Mouse (Mus musculus) megakaryocyte-erythroid progenitor cell, adult 5-6 weeks (primary cell): ENCODE data around the gene Uspl1. TPM values are rescaled to one million over a fixed set of nuclear protein-coding genes. Genes with fewer than 3 reads are reported as not detected.
A peak's percentile ranks its signal among the peaks of the same experiment; 100 is the strongest.

ENCODE experiments used
- ATAC-seq: replicated peaks from 2 replicates; pipeline ENCODE4 v1.8.0; 2016; ENCODE audit warnings: mild to moderate bottlenecking, inconsistent platforms; ENCODE audit not compliant: severe bottlenecking, poor library complexity, low FRiP score, low TSS enrichment
- total RNA-seq, 2 experiments: library from RNA; stranded (forward) in 1 of 2; stranded (reverse) in 1 of 2; fragments of 200-1000, 215-1000 nt in 1 of 2; fragments of >200 nt in 1 of 2; fragmentation: Nextera tagmentation in 1 of 2; gene quantifications; 2 replicates each; pipeline ENCODE4 v1.2.3; 2014 to 2017

Uspl1 gene
- total RNA-seq, 2 experiments from 2014 or later, result 62.8 to 66.9 TPM

- no peak for ATAC-seq
Measured at GRCm38 (mm10) chr5:149164881-149165280, 19.3 kb upstream of the Uspl1 start.

GRCm38 (mm10) chr5:149166011-149166410 is 18.1 kb upstream of the Uspl1 start:
- ATAC-seq, result no peak

GRCm38 (mm10) chr5:149168051-149168450 is 16.1 kb upstream of the Uspl1 start:
- no peak for ATAC-seq

GRCm38 (mm10) chr5:149168816-149169215 is 15.3 kb upstream of the Uspl1 start:
- ATAC-seq, result no peak

GRCm38 (mm10) chr5:149170841-149171588 is 13.1 kb upstream of the Uspl1 start:
- ATAC-seq, result no peak

- peak; percentile 37; the same call in 1 of the 2 replicates for ATAC-seq
Measured at GRCm38 (mm10) chr5:149172246-149172645, 11.9 kb upstream of the Uspl1 start.

- ATAC-seq, result no peak
Measured at GRCm38 (mm10) chr5:149174527-149174926, 9.6 kb upstream of the Uspl1 start.

- ATAC-seq, result no peak
Measured at GRCm38 (mm10) chr5:149175736-149176135, 8.4 kb upstream of the Uspl1 start.

- ATAC-seq, result no peak
Measured at GRCm38 (mm10) chr5:149178095-149178494, 6.1 kb upstream of the Uspl1 start.

- no peak for ATAC-seq
Measured at GRCm38 (mm10) chr5:149179826-149180225, 4.3 kb upstream of the Uspl1 start.

GRCm38 (mm10) chr5:149182186-149182870 is 1.8 kb upstream of the Uspl1 start:
- ATAC-seq, result no peak

- ATAC-seq, result no peak
Measured at GRCm38 (mm10) chr5:149183122-149183521, 1.0 kb upstream of the Uspl1 start.

- ATAC-seq, result peak; percentile 66
Measured at GRCm38 (mm10) chr5:149183721-149184103, 438 bp upstream of the Uspl1 start.

- ATAC-seq, result peak; percentile 33
Measured at GRCm38 (mm10) chr5:149184844-149185186, 665 bp downstream of the Uspl1 start.

- ATAC-seq, result no peak
Measured at GRCm38 (mm10) chr5:149185806-149186205, 1.7 kb downstream of the Uspl1 start.

GRCm38 (mm10) chr5:149190160-149190559 is 6.0 kb downstream of the Uspl1 start:
- ATAC-seq, result peak; percentile 62

GRCm38 (mm10) chr5:149196611-149197010 is 12.5 kb downstream of the Uspl1 start:
- ATAC-seq, result no peak

- ATAC-seq, result no peak
Measured at GRCm38 (mm10) chr5:149198782-149199181, 14.6 kb downstream of the Uspl1 start.

- peak; percentile 61 for ATAC-seq
Measured at GRCm38 (mm10) chr5:149202941-149203340, 18.8 kb downstream of the Uspl1 start.

GRCm38 (mm10) chr5:149203796-149204375 is 19.7 kb downstream of the Uspl1 start:
- peak; percentile 48; the same call in 1 of the 2 replicates for ATAC-seq

GRCm38 (mm10) chr5:149204822-149205221 is 20.7 kb downstream of the Uspl1 start:
- ATAC-seq, result no peak
